Mouse (Mus musculus) induced T-regulatory cell, adult 2 months (primary cell): ENCODE results near the gene Ddx49.

Experiments
- DNase-seq: peaks from one replicate; pipeline ENCODE4 v3.0.0-alpha.2; 2012; ENCODE audit warnings: low read depth

The Ddx49 gene

GRCm38 (mm10) chr8:70316511-70317504 is 14.5 kb upstream of the Ddx49 start:
- no peak for DNase-seq

GRCm38 (mm10) chr8:70315624-70316510 is 13.6 kb upstream of the Ddx49 start, which contains the start of gene Cers1:
Gene Cers1 (plus strand): TSS chr8:70315775.
- peak; percentile 21 for DNase-seq

GRCm38 (mm10) chr8:70313399-70313798 is 11.1 kb upstream of the Ddx49 start:
- DNase-seq, result no peak

GRCm38 (mm10) chr8:70309311-70309710 is 7.0 kb upstream of the Ddx49 start:
- DNase-seq, result peak; percentile 66

GRCm38 (mm10) chr8:70302901-70303300 is 612 bp upstream of the Ddx49 start:
- DNase-seq, result no peak

GRCm38 (mm10) chr8:70300881-70301280 is 1.4 kb downstream of the Ddx49 start:
- DNase-seq, result no peak

- no peak for DNase-seq
Observed at GRCm38 (mm10) chr8:70293988-70294405, 8.3 kb downstream of the Ddx49 start.

- peak; percentile 57 for DNase-seq
Observed at GRCm38 (mm10) chr8:70286737-70287136, 15.6 kb downstream of the Ddx49 start.

GRCm38 (mm10) chr8:70285304-70285703 is 17.0 kb downstream of the Ddx49 start:
- no peak for DNase-seq

- DNase-seq, result no peak
Observed at GRCm38 (mm10) chr8:70284421-70284820, 17.9 kb downstream of the Ddx49 start.

- DNase-seq, result peak; percentile 22
Observed at GRCm38 (mm10) chr8:70283136-70284077, 18.9 kb downstream of the Ddx49 start.

- peak; percentile 88 for DNase-seq
Observed at GRCm38 (mm10) chr8:70282603-70283135, 19.6 kb downstream of the Ddx49 start, which contains the start of gene Homer3. Gene Homer3 (plus strand): TSS chr8:70282827.

- no peak for DNase-seq
Observed at GRCm38 (mm10) chr8:70281001-70281400, 21.3 kb downstream of the Ddx49 start.

- no peak for DNase-seq
Observed at GRCm38 (mm10) chr8:70279266-70279665, 23.0 kb downstream of the Ddx49 start.

- no peak for DNase-seq
Observed at GRCm38 (mm10) chr8:70278175-70278574, 24.1 kb downstream of the Ddx49 start.

GRCm38 (mm10) chr8:70276476-70276875 is 25.8 kb downstream of the Ddx49 start:
- no peak for DNase-seq

GRCm38 (mm10) chr8:70274350-70274749 is 27.9 kb downstream of the Ddx49 start:
- DNase-seq, result no peak

GRCm38 (mm10) chr8:70272949-70273348 is 29.3 kb downstream of the Ddx49 start:
- peak; percentile 40 for DNase-seq

- DNase-seq, result peak; percentile 47
Observed at GRCm38 (mm10) chr8:70268799-70269565, 33.3 kb downstream of the Ddx49 start.

- no peak for DNase-seq
Observed at GRCm38 (mm10) chr8:70268311-70268710, 34.0 kb downstream of the Ddx49 start.
